Mouse (Mus musculus) neural tube, embryonic 10.5 days (tissue): ENCODE measurements around the gene Cd2.

Source experiments
- DNase-seq: peaks from one replicate; pipeline ENCODE4 v3.0.0-alpha.2; 2017; ENCODE audit warnings: low spot score; ENCODE audit errors: extremely low spot score

Cd2 gene

GRCm38 (mm10) chr3:101229551-101229930 lies 58.2 kb downstream of the Cd2 start:
- DNase-seq = no peak

- DNase-seq = no peak
These were observed 58.7 kb downstream of the Cd2 start for GRCm38 (mm10) chr3:101228868-101229550.

- DNase-seq = no peak
These were observed 59.7 kb downstream of the Cd2 start for GRCm38 (mm10) chr3:101228066-101228465.
